Mouse (Mus musculus): ENCODE results near the gene Slc26a11.
"Not testable (repeated sequence)": the region's sequence is repeated elsewhere in the genome, so short reads cannot be mapped to it uniquely, and the experiment has no call there.

Gene Slc26a11

DNA sequence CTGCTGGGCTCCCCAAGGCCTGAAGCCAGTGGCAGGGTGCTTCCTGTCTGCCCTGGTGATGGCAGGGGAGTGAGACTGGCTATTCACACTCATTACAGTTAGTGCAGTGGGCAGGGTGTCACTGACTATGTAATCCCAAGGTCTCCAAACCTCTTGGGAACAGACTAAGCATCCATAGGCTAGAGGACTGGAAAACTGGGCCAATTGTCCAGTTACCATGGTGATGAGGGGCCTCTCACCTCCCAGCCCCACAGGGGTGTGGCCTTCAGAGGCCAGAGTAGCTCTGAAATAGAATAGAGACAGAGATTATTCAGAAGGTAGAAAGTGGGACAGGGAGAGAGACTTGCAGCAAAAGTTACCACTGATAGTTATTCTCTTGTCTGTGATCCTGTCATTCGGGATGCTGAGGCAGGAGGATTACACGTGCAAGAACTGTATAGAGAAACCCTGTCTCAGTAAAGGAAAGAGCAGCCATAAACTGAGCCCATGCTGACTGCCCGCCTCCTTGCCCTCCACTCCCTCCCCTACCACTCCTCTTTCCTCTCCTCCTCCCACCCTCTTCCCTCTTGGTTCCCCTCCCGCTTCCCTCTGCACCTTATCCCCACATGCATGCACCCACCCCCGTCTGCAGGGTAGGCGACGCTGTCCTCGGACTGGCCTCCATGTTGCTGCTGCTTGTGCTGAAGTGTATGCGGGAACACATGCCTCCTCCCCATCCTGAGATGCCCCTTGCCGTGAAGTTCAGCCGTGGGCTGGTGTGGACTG, 7.6 kb downstream of the Slc26a11 start:
- no peak for DNase-seq (ENCODE audit: low spot score)

DNA sequence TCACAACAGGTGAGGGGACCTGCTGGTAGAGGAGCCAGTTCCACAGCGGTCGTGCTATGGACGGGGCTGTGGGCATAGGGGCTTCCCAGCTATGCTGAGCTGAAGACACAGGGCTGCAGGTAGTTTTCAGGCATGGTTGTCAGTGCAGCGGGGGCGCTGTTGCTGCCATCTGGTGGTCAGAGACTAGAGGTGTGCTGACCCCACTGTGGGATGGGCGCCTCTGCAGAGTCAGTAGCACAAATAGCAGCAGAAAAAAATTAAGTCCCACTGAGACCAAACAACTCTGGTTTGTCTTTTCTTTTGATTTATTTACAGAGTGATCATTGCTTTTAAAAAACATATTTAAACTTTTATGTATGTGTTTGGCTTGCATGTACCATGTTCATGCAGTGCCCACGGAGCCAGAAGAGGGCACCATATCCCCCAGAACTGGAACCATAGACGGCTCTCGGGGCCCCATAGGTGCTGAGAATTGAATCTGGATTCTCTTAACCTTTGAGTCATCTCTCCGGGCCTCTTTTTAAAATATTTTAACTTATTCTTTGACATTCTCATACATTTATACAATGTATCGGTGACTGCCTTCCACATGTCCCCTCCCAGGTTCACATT, 8.3 kb downstream of the Slc26a11 start:
- DNase-seq (ENCODE audit: low spot score): peak; percentile 64

DNA sequence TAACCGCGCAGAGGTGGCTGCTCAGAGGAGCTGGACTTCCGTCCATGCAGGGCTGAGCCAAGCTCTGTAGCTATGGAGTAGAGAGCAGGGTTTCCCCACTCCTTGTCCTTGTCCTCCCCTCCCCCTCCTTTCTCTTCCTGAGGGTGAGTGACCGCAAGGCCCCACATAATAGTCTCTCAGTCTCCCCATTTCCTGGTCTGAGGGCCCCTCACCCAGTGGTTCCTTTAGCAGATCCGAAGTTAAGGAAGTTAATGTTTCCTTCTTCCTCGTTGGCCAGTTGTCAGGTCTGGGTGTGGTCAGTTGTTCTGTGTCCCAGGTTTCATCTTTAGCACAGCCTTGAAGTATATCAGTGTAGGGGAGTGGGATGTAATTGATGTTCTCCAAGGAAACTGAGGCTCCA, 20.1 kb downstream of the Slc26a11 start:
- no peak for DNase-seq (ENCODE audit: low spot score)

DNA sequence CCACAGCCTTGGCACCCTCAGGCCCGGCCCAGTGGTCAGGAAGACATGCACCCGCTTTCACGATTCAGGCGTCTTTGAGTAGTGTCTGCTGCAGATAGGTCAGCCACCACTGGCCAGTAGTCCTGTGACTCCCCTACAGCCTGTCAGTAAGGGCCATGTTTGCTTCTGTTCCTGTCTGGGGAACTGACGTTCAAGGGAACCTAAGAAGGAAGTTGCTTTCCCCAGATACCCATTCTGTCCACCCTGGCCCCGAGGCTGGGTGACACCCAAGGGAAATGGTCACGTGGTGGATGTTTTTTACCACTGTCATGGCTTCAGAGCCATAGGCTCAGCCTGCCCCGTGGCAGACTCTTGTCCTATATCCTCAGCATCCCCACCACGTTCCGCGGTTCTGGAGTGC, 22.0 kb downstream of the Slc26a11 start:
- no peak for DNase-seq (ENCODE audit: low spot score)

DNA sequence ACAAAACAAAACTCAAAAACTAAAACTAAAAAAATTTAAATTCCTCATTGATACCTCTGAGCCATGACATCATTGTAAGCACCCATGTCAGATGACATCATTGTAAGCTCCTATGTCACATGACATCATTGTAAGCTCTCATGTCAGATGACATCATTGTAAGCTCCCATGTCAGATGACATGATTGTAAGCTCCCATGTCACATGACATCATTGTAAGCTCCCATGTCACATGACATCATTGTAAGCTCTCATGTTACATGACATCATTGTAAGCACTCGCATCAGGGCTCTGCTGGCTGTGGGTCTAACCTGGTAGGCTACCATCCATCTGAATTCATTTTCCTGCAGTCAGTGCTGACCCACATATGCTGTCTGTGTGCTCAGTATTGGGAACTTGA, 23.2 kb downstream of the Slc26a11 start:
- no peak for DNase-seq (ENCODE audit: low spot score)

DNA sequence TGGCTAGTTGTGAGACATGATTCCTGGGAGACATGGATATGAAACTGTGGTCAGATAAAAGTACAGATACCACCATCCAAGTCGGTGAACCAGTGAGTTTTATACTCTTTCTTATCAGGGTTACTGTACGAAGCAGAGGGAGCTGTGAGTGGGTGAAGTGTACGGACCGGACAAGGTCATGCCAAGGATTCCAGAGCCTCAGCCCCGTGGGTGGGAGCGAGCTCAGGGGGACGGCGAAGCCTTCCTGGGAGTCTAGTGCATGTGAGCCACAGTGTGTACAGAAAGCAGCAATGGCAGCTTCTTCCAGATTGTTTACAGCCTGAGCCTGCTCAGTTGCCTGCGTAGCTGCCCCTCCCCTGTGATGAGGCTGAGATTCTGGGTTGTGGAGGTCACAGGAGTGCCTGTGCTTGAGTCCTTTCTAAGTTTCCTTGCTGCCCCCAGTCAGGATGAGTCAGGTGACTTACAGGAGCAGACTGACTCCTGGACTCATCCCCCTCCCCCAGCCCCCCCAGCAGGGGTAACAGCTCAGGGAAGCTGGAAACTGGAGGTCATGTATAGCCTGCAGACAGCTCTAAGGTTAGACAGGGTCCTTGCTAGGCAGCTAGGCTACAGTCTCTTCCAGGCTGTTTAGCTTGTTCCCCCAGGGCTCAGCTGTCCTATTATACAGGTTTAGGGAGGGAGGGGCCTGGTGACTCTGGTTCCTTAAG, 26.4 kb downstream of the Slc26a11 start:
- DNase-seq (ENCODE audit: low spot score): no peak

DNA sequence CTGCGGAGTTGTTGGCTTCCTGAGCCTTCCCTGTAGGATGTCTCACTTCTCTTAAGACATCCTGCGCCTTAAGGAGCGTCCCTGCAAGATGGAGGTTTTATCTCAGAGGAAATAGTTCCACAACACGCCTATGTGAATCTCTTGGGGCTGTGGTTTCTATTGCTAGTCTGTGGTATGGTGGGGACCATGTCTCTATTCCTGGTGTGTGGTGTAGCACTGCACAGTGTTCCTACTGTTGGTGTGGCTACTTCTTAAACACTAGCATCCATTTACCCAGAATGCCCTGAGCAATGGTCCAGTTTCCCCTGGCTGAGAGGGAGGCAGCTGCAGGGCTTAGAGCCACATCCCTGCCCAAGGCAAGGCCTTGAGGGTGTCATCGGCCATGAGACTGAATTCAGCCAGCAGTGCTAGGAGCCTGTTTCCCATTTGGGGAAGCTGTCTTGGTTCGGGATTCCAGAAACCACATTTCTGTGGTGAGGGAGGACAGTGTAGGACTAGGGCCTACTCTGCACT, 27.0 kb downstream of the Slc26a11 start:
- no peak for DNase-seq (ENCODE audit: low spot score)

DNA sequence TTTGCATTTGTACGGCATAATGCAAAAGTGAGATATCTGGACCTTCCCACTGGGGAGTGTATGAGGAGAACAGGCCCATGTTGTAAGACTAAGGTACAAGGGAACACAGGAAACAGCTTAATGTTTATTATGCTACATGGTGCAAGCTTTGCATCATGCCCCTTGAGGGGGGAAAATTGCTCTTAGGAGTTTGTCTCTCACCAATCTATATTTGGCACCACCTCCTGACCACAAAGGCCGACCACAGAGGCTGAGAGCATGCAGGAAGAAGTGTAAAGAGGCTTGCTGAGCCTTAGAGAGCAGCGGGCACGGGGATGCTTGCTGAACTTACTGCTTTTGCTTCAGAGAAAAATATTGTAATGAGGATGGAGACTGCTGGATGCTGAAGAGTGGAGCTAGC, 29.5 kb downstream of the Slc26a11 start:
- DNase-seq (ENCODE audit: low spot score): no peak

DNA sequence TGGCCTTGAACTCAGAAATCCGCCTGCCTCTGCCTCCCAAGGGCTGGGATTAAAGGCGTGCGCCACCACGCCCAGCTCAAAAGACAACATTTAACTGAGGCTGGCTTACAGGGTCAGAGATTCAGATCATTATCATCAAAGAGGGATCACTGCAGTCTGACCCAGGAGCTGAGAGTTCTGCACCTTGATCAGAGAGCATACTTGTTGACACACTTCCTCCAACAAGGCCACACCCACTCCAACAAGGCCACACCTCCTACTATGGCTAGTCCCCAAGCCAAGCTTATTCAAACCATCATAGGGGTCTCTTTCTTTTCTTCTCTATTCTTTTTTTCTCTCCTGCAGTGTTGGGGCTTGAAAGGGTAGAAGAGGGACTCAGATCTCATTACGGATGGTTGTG, 30.9 kb downstream of the Slc26a11 start:
- DNase-seq (ENCODE audit: low spot score): no peak

DNA sequence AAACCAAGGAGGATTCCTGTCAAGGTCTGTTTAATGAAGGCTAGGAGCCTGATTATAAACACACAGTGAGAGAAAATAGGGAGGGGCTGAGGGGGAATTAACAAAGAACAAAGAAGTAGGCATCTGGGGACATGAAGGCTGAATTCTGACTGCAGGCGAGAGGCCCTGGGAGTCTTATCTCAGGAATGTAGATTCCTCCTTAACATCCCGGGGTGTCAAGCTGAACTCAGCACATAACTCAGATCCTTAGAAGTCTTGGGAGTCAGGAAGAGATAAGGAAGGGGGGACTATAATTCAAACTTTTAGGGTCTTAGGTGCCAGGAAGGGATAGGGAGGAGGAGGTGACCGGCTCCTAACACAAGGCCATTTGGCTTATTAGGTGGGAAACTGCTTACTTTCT, 31.9 kb downstream of the Slc26a11 start:
- not testable (repeated sequence) for DNase-seq (ENCODE audit: low spot score)

DNA sequence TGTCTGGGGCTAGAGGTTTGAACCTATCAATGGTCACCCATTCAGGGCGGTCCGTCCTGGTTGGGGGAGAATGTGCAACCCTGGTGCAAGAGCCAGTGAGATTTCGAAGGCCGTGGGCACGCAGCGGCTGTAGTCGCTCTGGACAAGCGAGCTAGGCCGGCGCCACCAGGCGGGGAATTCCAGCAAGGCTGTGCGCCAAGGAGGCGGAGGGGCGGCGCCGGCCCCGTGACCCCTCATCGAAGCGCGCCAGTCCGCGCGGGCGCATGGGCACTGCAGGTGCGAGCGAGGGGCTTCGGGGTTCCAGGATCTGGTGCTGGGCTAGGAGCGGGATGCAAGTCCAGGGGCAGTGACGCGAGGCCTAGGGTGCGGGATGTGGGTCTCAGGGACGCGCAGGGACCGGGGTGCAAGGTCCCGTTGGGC, 34.5 kb downstream of the Slc26a11 start:
- peak; percentile 77 for DNase-seq (ENCODE audit: low spot score)

DNA sequence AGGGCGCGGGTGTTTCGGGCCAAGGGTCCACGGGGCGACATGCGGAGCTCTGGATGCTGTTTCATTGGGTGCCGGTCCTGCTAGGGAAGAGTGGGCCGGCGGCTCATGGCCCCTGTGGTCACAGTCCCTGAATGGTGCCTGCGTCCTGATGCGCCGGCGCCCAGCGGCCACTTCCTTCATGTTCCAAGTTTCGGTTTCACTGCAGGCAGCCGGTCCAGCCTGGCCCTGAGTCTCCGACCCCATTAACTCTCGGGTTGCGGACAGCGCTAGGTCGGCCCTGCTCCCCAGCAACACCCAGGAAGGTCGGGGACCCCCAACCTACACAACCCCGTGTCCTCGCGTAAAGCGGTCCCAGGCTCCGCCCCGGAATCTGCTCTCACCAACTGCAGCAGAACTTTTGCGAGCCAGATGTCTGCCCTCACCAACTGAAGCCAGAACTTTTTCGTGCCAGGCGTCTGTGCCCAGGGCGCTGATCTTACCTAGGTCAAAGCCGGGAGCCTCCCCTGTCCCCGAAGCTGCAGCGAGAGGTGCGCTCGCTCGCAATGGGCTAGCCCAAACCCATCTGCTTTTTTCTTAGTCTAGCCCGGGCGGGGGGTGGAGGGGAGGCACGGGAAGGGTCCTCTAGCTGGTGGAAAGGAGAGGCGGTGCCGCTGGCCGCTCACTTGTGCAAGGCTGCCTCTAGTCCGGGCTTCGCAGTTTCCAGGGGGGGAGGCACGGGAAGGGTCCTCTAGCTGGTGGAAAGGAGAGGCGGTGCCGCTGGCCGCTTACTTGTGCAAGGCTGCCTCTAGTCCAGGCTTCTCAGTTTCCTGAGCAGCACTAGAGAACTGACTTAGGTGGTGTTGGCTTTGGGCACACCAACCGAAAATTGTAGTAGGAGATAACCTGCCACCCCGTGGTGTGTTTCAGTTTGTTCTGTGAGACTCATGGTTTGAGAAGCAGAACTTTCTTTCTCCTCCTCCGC, 35.2 kb downstream of the Slc26a11 start:
- DNase-seq (ENCODE audit: low spot score): peak; percentile 56

DNA sequence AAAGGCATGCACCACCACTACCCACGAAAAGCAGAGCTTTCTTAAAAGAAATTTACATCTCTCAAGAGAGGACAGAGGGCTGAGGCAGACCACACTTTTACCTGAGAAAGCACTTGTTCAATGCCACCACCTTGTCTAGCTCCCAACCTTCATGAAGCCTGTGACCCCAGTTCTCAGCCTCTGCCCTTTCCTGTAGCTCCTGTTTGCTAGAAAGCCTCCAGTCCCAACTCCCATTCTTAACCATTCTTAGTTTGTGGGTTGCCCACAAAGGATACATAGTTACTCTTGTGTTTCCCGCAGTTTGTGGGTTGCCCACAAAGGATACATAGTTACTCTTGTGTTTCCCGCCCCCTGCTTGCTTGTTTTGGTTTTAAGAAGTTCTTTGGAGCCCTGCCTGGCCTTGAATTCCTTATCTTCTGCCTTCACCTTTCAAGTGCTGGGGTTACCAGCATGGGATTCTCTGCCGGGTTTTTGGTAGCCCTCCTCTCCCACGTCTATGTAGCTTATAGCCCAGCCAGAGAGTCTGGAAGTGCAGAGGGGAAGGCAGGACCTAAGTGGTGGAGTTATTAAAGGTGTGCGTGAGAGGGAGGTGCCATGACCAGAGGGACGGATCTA, 36.1 kb downstream of the Slc26a11 start:
- DNase-seq (ENCODE audit: low spot score): no peak

DNA sequence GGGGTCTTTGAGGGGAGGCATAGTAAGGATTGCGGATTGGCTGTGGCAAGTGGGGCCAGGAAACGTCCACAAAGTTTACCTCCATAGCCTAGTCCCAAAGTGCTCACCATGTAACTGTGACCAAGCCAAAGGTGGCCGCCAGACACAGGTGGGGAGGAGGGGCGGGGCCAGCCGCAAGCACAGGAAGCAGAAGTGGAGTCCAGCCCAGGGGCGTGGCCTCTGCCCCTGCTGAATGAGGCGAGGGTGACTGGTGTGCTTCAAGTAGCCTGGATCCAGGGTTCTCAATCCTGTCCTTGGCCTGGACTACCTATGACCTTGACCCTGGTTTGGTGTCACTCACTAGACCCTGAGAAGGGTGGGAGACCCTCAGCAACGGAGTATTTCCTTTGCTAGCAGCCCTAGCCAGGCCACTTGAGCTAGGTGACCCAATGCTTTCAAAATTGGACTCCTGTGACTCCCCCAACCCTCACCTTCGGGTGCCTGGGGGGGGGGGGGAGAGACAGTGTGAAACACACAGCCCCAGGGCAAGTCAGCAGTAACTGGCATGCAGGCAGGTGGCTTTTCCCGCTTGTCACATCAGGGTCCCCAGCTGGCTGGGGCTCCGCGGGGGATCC, 36.8 kb downstream of the Slc26a11 start:
- peak; percentile 45 for DNase-seq (ENCODE audit: low spot score)

DNA sequence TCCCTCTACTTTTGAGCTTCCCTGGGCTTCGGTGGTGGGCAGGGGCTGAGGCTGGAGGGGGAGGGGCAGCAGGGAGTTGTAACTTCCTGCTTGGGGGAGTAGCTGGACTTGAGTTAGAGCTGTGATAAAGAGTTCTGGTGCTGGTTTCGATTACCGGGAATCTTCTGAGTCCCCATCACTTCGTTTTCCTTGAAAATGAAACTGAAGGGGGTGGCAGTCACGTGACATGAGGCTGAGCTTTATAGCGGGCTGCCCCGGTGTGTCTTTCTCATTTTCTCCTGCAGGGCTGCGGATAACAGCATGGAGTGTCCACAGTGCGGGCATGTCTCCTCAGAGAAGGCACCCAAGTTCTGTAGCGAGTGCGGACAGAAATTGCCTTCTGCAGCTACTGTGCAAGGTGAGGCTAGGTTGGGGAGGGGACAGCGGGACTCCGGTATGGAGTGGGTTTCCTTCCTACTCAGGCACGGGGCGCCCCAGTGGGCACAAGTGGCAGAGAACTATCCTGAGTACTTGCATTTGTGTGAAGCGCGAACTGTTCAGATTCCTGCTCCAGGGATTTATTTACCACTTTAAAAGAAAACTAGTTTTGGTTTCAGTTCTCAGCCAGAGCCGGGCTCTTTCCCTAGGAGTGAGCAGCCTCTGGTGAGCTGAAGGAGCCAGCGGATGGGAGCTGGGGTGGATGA, 37.6 kb downstream of the Slc26a11 start, which contains the start of gene Rnf213:
TSS of gene Rnf213 (plus strand) at position 301 of the 683 bp plus-strand sequence.
- peak; percentile 59 for DNase-seq (ENCODE audit: low spot score)

DNA sequence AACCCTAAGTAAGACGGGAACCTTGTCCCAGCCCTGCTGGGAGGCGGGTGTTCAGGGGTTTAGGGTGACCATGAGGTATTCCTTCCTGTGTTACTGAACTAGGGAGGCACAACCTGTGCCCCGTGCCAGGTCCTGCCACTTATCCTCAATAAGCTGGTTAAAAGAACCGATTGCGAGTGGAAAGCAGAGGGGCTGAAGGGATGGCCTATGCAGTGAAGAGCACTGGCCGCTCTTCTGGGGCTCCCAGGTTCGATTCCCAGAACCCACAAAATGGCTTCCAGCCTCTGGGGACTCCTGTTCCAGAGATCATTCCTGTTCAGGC, 38.1 kb downstream of the Slc26a11 start:
- DNase-seq (ENCODE audit: low spot score): no peak

DNA sequence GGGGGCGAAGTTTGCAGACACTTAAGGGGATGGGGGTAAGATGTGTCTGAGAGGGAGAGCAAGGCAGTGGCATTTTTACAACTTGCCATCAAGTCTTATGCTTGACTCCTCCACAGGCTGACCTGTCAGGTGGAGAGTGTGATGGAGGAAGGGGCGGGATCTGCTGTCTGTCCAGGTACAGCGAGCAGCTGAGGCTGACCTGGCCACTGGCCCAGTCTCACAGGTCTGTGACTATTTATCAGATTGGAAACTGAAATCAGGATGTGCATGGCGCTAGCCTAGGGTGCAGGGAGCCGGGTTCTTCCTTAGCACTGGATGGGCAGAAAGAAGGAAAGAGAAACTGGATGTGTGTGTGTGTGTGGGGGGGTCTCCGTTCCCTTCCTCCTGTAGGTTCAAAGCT, 38.9 kb downstream of the Slc26a11 start:
- DNase-seq (ENCODE audit: low spot score): no peak

DNA sequence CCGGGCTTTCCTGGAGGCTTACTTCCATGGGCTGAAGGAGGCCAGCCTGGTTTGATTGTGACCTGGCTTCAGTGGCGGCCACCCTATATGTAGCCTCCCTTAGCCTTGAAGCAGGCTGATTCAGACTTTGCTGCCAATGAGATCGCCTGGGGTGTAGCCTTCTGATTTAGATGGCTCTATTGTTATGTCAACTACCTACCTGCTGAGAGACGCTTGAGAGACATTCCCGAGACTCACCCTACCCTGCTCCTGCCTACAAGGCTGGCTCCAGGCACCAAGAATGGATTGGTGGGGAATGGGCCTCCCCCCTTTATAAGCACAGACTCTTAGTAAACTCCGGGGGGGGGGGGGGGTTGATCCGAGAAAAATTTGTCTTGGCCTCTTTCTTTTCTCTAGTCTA, 40.0 kb downstream of the Slc26a11 start:
- DNase-seq (ENCODE audit: low spot score): no peak

DNA sequence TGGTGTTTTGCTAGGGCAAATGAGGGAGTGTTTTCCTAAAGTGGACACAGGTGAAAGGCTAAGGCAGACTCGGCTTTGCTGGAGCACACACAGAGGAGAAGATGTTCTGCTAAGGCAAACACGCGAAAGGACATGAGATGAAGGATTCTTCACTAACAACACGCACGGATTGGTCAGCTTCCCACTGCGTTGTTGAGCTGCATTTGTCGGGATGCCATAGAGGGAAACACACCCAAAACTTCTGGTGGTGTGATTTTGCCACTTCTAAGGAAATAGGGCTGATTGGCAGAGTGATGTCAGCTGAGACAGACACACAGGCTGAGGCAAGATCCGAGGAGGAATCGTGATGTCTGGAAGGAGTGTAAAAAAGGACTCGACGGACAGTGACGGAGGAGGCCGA, 40.6 kb downstream of the Slc26a11 start:
- DNase-seq (ENCODE audit: low spot score): no peak

DNA sequence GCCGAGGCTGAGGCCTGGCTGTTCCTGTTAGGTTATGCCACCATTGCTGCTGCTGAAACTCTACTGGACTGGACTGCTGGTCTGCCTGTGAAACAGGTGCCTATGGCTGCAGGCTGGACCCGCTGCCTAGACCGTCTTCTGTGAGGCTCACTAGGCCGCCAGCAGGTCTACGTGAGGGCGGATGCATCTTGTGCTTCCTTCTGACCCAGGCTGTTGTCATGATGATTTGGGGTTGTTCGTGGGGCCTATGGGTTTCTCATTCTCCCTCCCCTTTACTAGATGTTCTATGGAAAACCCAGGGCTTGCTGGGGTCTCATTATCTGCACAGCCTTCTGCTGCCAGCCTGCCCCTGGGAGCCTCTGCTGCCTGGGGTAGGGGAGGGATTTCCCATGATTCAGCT, 41.1 kb downstream of the Slc26a11 start:
- no peak for DNase-seq (ENCODE audit: low spot score)
